Mouse (Mus musculus): ENCODE data around the gene Tmem204. TPM values are rescaled to one million over a fixed set of nuclear protein-coding genes. Genes with fewer than 3 reads are reported as not detected.

Tmem204 gene
- total RNA-seq, 2 experiments from 2014 or later = 41.5 to 48.0 TPM

GRCm38 (mm10) chr17:25086724-25087123 is 3.3 kb upstream of the Tmem204 start:
- DNase-seq = no peak

GRCm38 (mm10) chr17:25084835-25085385 is 1.5 kb upstream of the Tmem204 start:
- DNase-seq = no peak

GRCm38 (mm10) chr17:25082887-25083286 is 504 bp downstream of the Tmem204 start:
- no peak for DNase-seq

GRCm38 (mm10) chr17:25082081-25082847 is 1.1 kb downstream of the Tmem204 start:
- peak; percentile 55 to 73 for DNase-seq

GRCm38 (mm10) chr17:25080960-25081381 is 2.4 kb downstream of the Tmem204 start:
- peak; percentile 87 to 93 for DNase-seq

- no peak for DNase-seq
These were observed 3.2 kb downstream of the Tmem204 start for GRCm38 (mm10) chr17:25080210-25080609.

GRCm38 (mm10) chr17:25077771-25078372 is 5.5 kb downstream of the Tmem204 start:
- DNase-seq = peak; percentile 83 to 87

GRCm38 (mm10) chr17:25076906-25077305 is 6.5 kb downstream of the Tmem204 start:
- no peak for DNase-seq

GRCm38 (mm10) chr17:25068690-25069089 is 14.7 kb downstream of the Tmem204 start:
- DNase-seq = peak in 1 of 2 experiments; percentile 45

- peak; percentile 76 to 90 for DNase-seq
These were observed 15.9 kb downstream of the Tmem204 start for GRCm38 (mm10) chr17:25067442-25067851.

- DNase-seq = peak; percentile 60 to 68
These were observed 16.8 kb downstream of the Tmem204 start for GRCm38 (mm10) chr17:25066595-25066994.

GRCm38 (mm10) chr17:25065189-25065588 is 18.2 kb downstream of the Tmem204 start:
- DNase-seq = no peak

- peak; percentile 86 to 94 for DNase-seq
These were observed 19.0 kb downstream of the Tmem204 start for GRCm38 (mm10) chr17:25064351-25064750.

GRCm38 (mm10) chr17:25063872-25064271 is 19.5 kb downstream of the Tmem204 start:
- DNase-seq = no peak

GRCm38 (mm10) chr17:25063261-25063660 is 20.1 kb downstream of the Tmem204 start:
- no peak for DNase-seq

GRCm38 (mm10) chr17:25057041-25057440 is 26.4 kb downstream of the Tmem204 start:
- no peak for DNase-seq

GRCm38 (mm10) chr17:25053274-25053673 is 30.1 kb downstream of the Tmem204 start:
- no peak for DNase-seq

- DNase-seq = peak in 1 of 2 experiments; percentile 42
These were observed 36.2 kb downstream of the Tmem204 start for GRCm38 (mm10) chr17:25047143-25047542.

GRCm38 (mm10) chr17:25045281-25045680 is 38.1 kb downstream of the Tmem204 start:
- no peak for DNase-seq

GRCm38 (mm10) chr17:25044879-25045278 is 38.5 kb downstream of the Tmem204 start:
- DNase-seq = no peak

- peak in 1 of 2 experiments; percentile 17 for DNase-seq
These were observed 47.2 kb downstream of the Tmem204 start for GRCm38 (mm10) chr17:25036183-25036582.

GRCm38 (mm10) chr17:25016292-25017132 is 66.9 kb downstream of the Tmem204 start:
- DNase-seq = peak in 1 of 2 experiments; percentile 89

Data from heart, adult 18-20 months (tissue).